Mouse (Mus musculus): ENCODE data around the gene Tfap2e.

DNA sequence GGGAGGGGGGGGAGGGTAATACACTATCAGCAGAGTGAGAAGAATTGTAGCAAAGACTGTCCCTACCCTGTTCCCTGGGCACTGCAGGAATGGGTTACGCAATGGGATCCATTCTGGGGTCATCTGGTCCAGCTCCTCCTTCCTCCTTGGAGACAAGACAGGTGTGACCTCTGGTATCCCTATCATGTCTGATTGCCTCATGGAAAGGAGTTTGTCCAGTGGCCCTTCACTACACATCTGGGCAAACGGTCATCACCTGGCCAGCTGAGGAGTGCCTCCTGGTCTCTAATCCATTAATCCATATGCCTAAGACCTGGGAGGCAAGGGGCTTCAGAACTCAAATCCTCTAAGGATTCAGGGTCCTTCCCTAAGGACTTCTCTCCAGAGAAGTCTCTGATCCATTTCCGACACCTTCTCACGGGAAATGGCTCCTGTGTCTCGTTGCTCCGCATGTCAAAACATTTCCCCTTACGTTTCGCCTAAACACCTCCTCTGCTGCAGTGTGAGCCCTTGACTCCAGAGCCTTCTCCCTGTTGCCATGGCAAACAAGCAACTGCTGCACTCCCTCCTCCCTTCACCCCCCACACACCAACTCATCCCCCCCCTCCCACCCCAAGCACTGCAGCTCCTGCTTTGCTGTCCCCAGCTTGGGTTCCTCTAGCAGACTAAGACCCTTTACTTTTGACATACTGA, 15.0 kb upstream of the Tfap2e start:
- no peak for TF ChIP-seq CTCF (IDR thresholded peaks at IDR 0.05; ENCODE audit: insufficient read depth, low read length)
- TF ChIP-seq POLR2A (IDR thresholded peaks at IDR 0.05; ENCODE audit: borderline replicate concordance, extremely low read depth, low read depth, low read length): no peak
